Mouse (Mus musculus) Muller cell, postnatal 12 days (primary cell): ENCODE results near the gene Lad1.

ENCODE experiments used
- DNase-seq: peaks from one replicate; pipeline ENCODE4 v3.0.0-alpha.2; 2015; ENCODE audit errors: inconsistent ontology term

The Lad1 gene

GRCm38 (mm10) chr1:135844481-135844880 lies 26.1 kb downstream of the Lad1 start:
- DNase-seq: no peak

- no peak for DNase-seq
These were observed 28.2 kb downstream of the Lad1 start for GRCm38 (mm10) chr1:135846632-135847031.

GRCm38 (mm10) chr1:135847139-135847562 lies 28.8 kb downstream of the Lad1 start:
- DNase-seq: peak; percentile 55

GRCm38 (mm10) chr1:135847611-135848351 lies 29.4 kb downstream of the Lad1 start:
- DNase-seq: no peak

GRCm38 (mm10) chr1:135850722-135851512 lies 32.5 kb downstream of the Lad1 start:
- peak; percentile 60 for DNase-seq

- peak; percentile 91 for DNase-seq
These were observed 33.8 kb downstream of the Lad1 start for GRCm38 (mm10) chr1:135852044-135852756.

GRCm38 (mm10) chr1:135853200-135853599 lies 34.8 kb downstream of the Lad1 start:
- no peak for DNase-seq

- no peak for DNase-seq
These were observed 36.4 kb downstream of the Lad1 start for GRCm38 (mm10) chr1:135854591-135855343.

- DNase-seq: no peak
These were observed 36.9 kb downstream of the Lad1 start for GRCm38 (mm10) chr1:135855344-135855687.

GRCm38 (mm10) chr1:135856070-135856469 lies 37.7 kb downstream of the Lad1 start:
- no peak for DNase-seq

GRCm38 (mm10) chr1:135857137-135857775 lies 38.9 kb downstream of the Lad1 start:
- DNase-seq: no peak

- DNase-seq: no peak
These were observed 40.1 kb downstream of the Lad1 start for GRCm38 (mm10) chr1:135858533-135858932.

- DNase-seq: no peak
These were observed 42.7 kb downstream of the Lad1 start for GRCm38 (mm10) chr1:135861091-135861490.

GRCm38 (mm10) chr1:135861980-135862552 lies 43.7 kb downstream of the Lad1 start:
- peak; percentile 75 for DNase-seq

- no peak for DNase-seq
These were observed 44.2 kb downstream of the Lad1 start for GRCm38 (mm10) chr1:135862561-135862960.

- DNase-seq: no peak
These were observed 45.5 kb downstream of the Lad1 start for GRCm38 (mm10) chr1:135863786-135864335.

- no peak for DNase-seq
These were observed 46.4 kb downstream of the Lad1 start for GRCm38 (mm10) chr1:135864830-135865229.

GRCm38 (mm10) chr1:135865518-135866194 lies 47.3 kb downstream of the Lad1 start:
- peak; percentile 68 for DNase-seq

GRCm38 (mm10) chr1:135868570-135868969 lies 50.2 kb downstream of the Lad1 start:
- DNase-seq: no peak

- DNase-seq: no peak
These were observed 54.6 kb downstream of the Lad1 start for GRCm38 (mm10) chr1:135872991-135873390.
